Mouse (Mus musculus): ENCODE results near the gene Sap30bp. TPM values are rescaled to one million over a fixed set of nuclear protein-coding genes. Genes with fewer than 3 reads are reported as not detected.

Gene Sap30bp
- polyA plus RNA-seq, 1 experiment from 2014 or later, result 38.9 TPM

DNA sequence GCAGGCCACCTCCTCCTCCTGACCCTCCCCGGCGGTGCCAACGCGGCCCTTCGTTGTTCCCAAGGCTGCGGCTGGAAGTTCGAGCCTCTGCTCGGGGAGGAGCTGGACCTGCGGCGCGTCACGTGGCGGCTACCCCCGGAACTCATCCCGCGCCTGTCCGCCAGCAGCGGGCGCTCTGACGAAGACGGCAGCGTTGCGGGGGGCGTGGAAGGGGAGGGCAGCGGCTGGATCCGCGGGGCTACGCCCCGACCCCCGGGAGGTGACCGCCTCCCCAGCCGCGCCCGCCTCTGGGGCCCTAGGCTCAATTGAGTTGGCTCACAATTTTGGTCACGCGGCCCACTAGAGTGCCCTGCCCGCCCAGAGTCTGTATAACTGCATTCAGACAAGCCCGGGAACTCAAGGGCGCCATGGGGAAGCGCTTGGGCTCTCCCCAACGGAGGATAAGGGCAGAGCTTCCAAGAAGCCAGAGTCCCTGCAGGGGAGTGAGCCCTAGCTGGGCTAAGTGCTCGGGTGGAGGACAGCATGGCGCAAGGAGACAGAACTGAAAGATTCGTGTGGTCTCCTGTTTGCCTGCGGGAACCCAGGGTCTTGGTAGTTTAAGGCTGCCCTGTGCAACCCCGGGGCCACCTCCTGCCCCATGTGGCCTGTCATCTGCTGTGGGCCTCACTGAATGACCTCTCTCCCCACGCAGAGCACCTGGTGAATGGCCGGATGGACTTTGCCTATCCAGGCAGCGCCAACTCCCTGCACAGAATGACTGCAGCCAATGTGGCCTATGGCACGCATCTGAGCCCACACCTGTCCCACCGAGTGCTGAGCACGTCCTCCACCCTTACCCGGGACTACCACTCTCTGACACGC, 72.0 kb downstream of the Sap30bp start:
- peaks cover 21% of the 10 kb centered on the region for H3K4me1 ChIP-seq (ENCODE audit: insufficient read depth, low read length)
- peaks cover 25% of the 10 kb centered on the region for H3K36me3 ChIP-seq (ENCODE audit: insufficient read depth, low read length)
- H3K4me3 ChIP-seq (ENCODE audit: low read length), result peak overlapping the region; percentile 41
- no peaks in the 10 kb centered on the region for H3K27me3 ChIP-seq (ENCODE audit: insufficient read depth, low read length)
- 3% methylated on average over 54 of the region's 54 CpGs for WGBS
- peak overlapping the region; percentile 75 for H3K9ac ChIP-seq (replicated peaks; ENCODE audit: low read length)
- ATAC-seq (ENCODE audit: low FRiP score, low TSS enrichment), result peak; percentile 75
- H3K27ac ChIP-seq (ENCODE audit: low read length), result peak overlapping the region; percentile 70
- peak overlapping the region; percentile 72 for H3K4me2 ChIP-seq (replicated peaks; ENCODE audit: low read depth, low read length)
- H3K9me3 ChIP-seq (ENCODE audit: low read length), result no peaks in the 10 kb centered on the region

DNA sequence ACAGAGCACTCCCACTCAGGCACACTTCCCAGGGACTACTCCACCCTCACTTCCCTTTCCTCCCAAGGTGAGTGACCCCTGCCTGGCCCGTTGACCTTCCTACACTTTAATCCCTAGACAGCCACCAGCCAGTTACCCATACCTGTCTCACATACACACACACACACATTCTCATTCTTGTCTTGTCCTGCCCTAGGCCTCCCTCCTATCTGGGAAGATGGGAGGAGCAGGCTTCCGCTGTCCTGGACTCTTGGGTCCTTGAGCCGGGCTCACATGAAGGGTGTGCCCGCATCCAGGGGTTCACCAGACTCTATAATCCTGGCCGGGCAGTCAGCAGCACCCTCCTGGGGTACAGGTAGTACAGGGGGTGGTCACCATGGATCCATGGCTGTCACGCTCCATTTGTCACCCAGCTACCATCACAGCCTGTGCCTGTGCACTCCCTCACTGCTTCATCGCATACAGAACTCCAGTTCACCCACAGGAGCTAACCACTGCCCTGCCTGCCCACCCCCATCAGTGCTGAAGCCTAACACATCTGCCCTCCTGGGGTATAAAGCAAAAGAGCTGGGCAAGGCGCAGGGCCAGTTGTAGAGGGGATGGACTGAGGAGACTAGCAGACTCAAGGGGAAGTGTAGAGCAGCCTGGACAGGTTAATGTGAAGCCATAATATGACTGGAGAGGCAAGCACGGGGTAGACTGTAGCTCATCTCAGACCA, 72.8 kb downstream of the Sap30bp start:
- Histone ChIP-seq H3K4me1 (ENCODE audit: insufficient read depth, low read length) (peaks cover 21% of the 10 kb centered on the region), H3K27me3 (ENCODE audit: insufficient read depth, low read length) (no peaks in the 10 kb centered on the region), H3K36me3 (ENCODE audit: insufficient read depth, low read length) (peaks cover 29% of the 10 kb centered on the region), H3K4me3 (ENCODE audit: low read length) (no peak overlapping the region), H3K27ac (ENCODE audit: low read length) (no peak overlapping the region), H3K9me3 (ENCODE audit: low read length) (no peaks in the 10 kb centered on the region), H3K4me2 (replicated peaks; ENCODE audit: low read depth, low read length) (peak overlapping the region; percentile 72), H3K9ac (replicated peaks; ENCODE audit: low read length) (no peak overlapping the region; the same call in 1 of the 2 replicates)
- 48% methylated on average over 9 of the region's 9 CpGs for WGBS
- ATAC-seq (ENCODE audit: low FRiP score, low TSS enrichment), result peak; percentile 43

DNA sequence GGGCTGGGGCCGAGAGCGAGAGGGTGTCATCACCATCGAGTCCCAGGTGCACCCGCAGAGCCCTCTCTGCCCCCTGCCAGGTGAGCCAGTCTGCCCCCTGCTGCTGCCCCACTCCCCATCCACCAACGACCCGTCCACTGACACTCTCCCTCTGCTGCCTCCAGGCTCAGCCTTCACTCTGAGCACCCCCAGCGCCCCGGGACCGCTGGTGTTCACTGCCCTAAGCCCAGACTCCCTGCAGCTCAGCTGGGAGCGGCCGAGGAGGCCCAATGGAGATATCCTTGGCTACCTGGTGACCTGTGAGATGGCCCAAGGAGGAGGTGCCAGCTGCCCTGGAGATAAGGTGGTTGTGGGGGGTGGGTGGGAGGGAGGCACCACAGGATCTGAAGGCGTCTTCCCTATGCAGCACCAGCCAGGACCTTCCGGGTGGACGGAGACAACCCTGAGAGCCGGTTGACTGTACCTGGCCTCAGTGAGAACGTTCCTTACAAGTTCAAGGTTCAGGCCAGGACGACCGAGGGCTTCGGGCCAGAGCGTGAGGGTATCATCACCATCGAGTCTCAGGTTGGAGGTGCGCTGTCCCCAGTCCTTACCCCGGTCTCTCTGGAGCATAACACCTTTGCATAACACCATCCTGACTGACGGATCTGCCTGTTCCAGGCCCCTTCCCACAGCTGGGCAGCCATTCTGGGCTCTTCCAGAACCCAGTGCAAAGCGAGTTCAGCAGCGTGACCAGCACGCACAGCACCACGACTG, 74.2 kb downstream of the Sap30bp start:
- no peak overlapping the region; the same call in 1 of the 2 replicates for H3K9ac ChIP-seq (replicated peaks; ENCODE audit: low read length)
- no peak for ATAC-seq (ENCODE audit: low FRiP score, low TSS enrichment)
- H3K27me3 ChIP-seq (ENCODE audit: insufficient read depth, low read length), result no peaks in the 10 kb centered on the region
- no peak overlapping the region for H3K4me2 ChIP-seq (replicated peaks; ENCODE audit: low read depth, low read length)
- H3K27ac ChIP-seq (ENCODE audit: low read length), result no peak overlapping the region
- H3K36me3 ChIP-seq (ENCODE audit: insufficient read depth, low read length), result peaks cover 29% of the 10 kb centered on the region
- WGBS, result 87% methylated on average over 28 of the region's 28 CpGs
- H3K4me3 ChIP-seq (ENCODE audit: low read length), result no peak overlapping the region
- no peaks in the 10 kb centered on the region for H3K9me3 ChIP-seq (ENCODE audit: low read length)
- H3K4me1 ChIP-seq (ENCODE audit: insufficient read depth, low read length), result peaks cover 29% of the 10 kb centered on the region

DNA sequence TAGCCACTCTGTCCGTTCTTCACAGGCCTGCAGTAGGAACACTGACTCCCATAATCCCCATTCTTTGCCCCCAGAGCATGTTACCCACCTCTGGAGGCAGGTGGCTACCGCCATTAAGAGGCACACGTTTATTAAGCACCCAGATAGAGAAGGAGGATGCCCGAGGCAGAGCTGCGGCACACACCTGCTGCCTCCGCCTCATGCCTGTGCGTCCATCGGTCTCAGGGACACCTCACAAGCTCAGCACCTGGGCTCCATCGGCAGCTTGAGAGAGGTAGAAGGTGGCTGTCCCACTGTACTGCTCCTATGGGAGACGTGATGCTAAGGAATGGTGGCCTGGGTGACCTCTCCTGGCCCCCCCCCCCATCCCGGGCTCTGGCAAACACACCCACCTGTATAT, 75.3 kb downstream of the Sap30bp start:
- no peak overlapping the region for H3K4me2 ChIP-seq (replicated peaks; ENCODE audit: low read depth, low read length)
- peaks cover 36% of the 10 kb centered on the region for H3K4me1 ChIP-seq (ENCODE audit: insufficient read depth, low read length)
- 90% methylated on average over 11 of the region's 11 CpGs for WGBS
- peaks cover 29% of the 10 kb centered on the region for H3K36me3 ChIP-seq (ENCODE audit: insufficient read depth, low read length)
- no peak for ATAC-seq (ENCODE audit: low FRiP score, low TSS enrichment)
- no peaks in the 10 kb centered on the region for H3K27me3 ChIP-seq (ENCODE audit: insufficient read depth, low read length)
- no peak overlapping the region for H3K9ac ChIP-seq (replicated peaks; ENCODE audit: low read length)
- no peak overlapping the region for H3K4me3 ChIP-seq (ENCODE audit: low read length)
- H3K27ac ChIP-seq (ENCODE audit: low read length), result no peak overlapping the region
- H3K9me3 ChIP-seq (ENCODE audit: low read length), result no peaks in the 10 kb centered on the region

DNA sequence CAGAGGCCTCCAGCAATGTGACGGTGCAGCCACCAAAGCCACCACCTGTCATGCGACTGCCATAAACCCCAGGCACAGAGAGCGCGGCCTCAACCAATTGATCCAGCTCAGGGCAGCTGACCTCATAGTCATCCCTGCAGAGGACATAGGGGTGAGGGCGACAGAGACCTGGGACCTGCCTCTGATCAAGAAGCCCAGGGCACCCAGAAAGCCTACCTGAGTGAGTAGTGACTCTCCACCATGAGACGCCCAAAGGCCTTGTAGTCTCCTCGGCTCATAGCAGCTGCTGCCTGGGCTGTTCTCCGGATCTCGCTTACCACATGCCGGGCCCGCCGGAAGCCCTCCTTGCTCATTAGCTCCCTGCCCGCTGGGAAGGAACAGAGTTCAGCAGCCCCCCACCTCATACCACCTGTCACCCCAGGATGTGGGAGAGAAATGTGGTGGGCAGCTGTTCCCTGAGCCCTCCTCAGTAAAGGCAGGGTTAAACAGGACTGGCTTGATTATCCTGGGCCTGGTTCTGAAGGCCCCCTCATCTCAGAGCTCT, 75.8 kb downstream of the Sap30bp start:
- no peak for ATAC-seq (ENCODE audit: low FRiP score, low TSS enrichment)
- 88% methylated on average over 13 of the region's 13 CpGs for WGBS
- H3K36me3 ChIP-seq (ENCODE audit: insufficient read depth, low read length), result peaks cover 29% of the 10 kb centered on the region
- peaks cover 36% of the 10 kb centered on the region for H3K4me1 ChIP-seq (ENCODE audit: insufficient read depth, low read length)
- H3K4me3 ChIP-seq (ENCODE audit: low read length), result no peak overlapping the region
- no peak overlapping the region for H3K9ac ChIP-seq (replicated peaks; ENCODE audit: low read length)
- H3K27ac ChIP-seq (ENCODE audit: low read length), result no peak overlapping the region
- H3K27me3 ChIP-seq (ENCODE audit: insufficient read depth, low read length), result no peaks in the 10 kb centered on the region
- no peak overlapping the region for H3K4me2 ChIP-seq (replicated peaks; ENCODE audit: low read depth, low read length)
- no peaks in the 10 kb centered on the region for H3K9me3 ChIP-seq (ENCODE audit: low read length)

DNA sequence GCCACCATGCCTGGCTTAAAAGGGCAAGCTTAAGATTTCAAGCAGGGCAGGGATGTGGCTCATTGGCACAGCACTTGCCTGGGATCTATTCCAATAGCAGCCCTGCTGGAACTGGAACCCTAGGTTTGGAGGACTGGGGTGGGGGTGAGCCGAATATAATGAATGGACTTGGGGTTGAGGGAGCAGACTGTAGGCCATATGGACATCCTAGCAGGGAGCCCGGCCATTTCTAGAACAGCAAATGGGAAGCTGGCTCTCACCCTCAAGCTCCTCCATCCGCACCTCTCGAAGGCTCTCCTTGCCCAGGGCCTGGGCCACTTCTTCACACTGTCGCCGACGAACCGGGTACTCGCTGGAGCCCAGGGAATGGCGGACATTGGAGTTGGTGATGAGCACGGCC, 76.6 kb downstream of the Sap30bp start:
- Histone ChIP-seq H3K4me3 (ENCODE audit: low read length) (no peak overlapping the region), H3K27me3 (ENCODE audit: insufficient read depth, low read length) (no peaks in the 10 kb centered on the region), H3K27ac (ENCODE audit: low read length) (no peak overlapping the region), H3K9ac (replicated peaks; ENCODE audit: low read length) (no peak overlapping the region), H3K36me3 (ENCODE audit: insufficient read depth, low read length) (peaks cover 29% of the 10 kb centered on the region), H3K4me2 (replicated peaks; ENCODE audit: low read depth, low read length) (no peak overlapping the region), H3K9me3 (ENCODE audit: low read length) (no peaks in the 10 kb centered on the region), H3K4me1 (ENCODE audit: insufficient read depth, low read length) (peaks cover 31% of the 10 kb centered on the region)
- ATAC-seq (ENCODE audit: low FRiP score, low TSS enrichment), result no peak
- WGBS, result 92% methylated on average over 11 of the region's 11 CpGs

DNA sequence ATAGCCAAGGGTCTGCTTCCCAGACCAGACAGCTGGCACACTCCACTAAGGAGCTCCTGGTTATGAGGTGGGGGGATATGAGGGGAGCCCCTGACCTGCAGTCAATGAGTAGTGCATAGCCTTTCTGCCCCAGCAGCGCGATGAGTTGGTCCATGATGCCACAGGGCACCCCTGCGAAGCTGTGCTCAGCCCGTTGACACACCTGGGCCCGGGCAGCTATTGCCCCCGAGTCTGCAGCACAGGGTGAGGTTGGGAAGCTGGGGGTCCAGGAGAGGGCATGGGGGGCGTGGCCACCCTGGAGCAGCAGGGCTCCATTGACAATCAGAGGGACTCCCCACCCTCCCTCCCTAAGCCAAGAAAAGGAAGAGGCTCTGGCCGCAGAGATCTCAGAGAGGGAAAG, 77.1 kb downstream of the Sap30bp start:
- Histone ChIP-seq H3K9ac (replicated peaks; ENCODE audit: low read length) (no peak overlapping the region), H3K4me2 (replicated peaks; ENCODE audit: low read depth, low read length) (no peak overlapping the region), H3K27me3 (ENCODE audit: insufficient read depth, low read length) (no peaks in the 10 kb centered on the region), H3K4me1 (ENCODE audit: insufficient read depth, low read length) (peaks cover 28% of the 10 kb centered on the region), H3K9me3 (ENCODE audit: low read length) (no peaks in the 10 kb centered on the region), H3K36me3 (ENCODE audit: insufficient read depth, low read length) (peaks cover 29% of the 10 kb centered on the region), H3K27ac (ENCODE audit: low read length) (no peak overlapping the region), H3K4me3 (ENCODE audit: low read length) (no peak overlapping the region)
- ATAC-seq (ENCODE audit: low FRiP score, low TSS enrichment), result no peak
- 93% methylated on average over 8 of the region's 8 CpGs for WGBS

DNA sequence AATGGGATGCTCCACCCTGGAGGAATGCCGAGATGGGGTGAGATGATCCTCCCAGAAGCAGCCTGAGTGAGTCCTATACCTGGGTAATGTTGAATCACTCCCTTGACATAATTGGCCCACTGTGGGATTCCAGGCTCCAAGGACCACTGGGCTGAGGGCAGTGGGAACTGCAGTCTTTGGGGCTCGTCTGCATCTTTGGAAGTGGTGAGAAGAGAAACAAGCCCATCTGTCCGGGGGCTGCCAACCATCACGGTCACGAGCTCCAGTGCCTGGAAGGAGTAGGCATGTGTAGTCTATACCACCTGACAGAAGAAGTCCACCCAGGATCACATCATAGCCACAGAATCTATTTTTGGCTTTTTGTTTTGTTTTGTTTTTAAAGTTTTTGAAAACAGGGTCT, 77.9 kb downstream of the Sap30bp start:
- WGBS, result 88% methylated on average over 5 of the region's 5 CpGs
- Histone ChIP-seq H3K27me3 (ENCODE audit: insufficient read depth, low read length) (no peaks in the 10 kb centered on the region), H3K9me3 (ENCODE audit: low read length) (no peaks in the 10 kb centered on the region), H3K9ac (replicated peaks; ENCODE audit: low read length) (peak overlapping the region; percentile 89), H3K36me3 (ENCODE audit: insufficient read depth, low read length) (peaks cover 29% of the 10 kb centered on the region), H3K4me1 (ENCODE audit: insufficient read depth, low read length) (peaks cover 20% of the 10 kb centered on the region), H3K27ac (ENCODE audit: low read length) (no peak overlapping the region; the same call in 1 of the 2 replicates), H3K4me2 (replicated peaks; ENCODE audit: low read depth, low read length) (no peak overlapping the region), H3K4me3 (ENCODE audit: low read length) (no peak overlapping the region)
- no peak for ATAC-seq (ENCODE audit: low FRiP score, low TSS enrichment)

DNA sequence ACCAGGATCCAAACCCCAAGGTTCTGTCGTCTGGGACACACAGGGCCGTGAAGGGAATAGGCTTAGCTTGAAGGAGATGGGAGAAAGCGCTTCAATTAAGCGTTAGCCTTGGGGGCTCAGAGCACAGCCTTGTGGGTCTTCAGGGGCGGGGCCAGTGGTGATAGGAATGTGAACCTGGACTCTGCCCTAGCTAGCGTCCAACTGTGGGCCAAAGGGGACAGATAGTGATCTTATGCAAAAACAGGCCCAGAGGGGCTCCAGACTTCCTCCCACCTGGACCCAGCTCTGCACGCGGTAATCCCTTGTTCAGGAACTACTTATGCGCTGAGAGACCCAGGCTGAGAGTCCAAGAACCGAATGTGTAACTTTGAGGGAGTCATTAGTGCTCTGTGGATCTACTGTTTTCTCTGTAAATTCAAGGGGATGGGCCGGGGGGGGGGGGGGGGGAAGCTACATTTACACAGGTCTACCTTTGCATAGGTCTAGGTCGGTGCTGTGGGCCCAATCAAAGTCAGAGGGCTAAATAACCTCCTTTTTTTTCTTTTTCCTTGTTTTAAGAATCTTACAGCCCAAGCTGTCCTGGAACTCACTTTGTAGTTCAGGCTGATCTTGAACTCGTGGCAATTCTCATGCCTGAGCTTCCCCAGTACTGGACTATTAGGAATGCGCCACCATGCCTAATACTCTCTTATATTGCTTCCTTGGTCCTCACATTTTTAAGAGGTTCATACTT, 78.6 kb downstream of the Sap30bp start:
- Histone ChIP-seq H3K4me3 (ENCODE audit: low read length) (peak overlapping the region; percentile 75), H3K27ac (ENCODE audit: low read length) (peak overlapping the region; percentile 94), H3K9me3 (ENCODE audit: low read length) (no peaks in the 10 kb centered on the region), H3K9ac (replicated peaks; ENCODE audit: low read length) (peak overlapping the region; percentile 89), H3K27me3 (ENCODE audit: insufficient read depth, low read length) (no peaks in the 10 kb centered on the region), H3K4me1 (ENCODE audit: insufficient read depth, low read length) (peaks cover 15% of the 10 kb centered on the region), H3K4me2 (replicated peaks; ENCODE audit: low read depth, low read length) (peak overlapping the region; percentile 65), H3K36me3 (ENCODE audit: insufficient read depth, low read length) (peaks cover 29% of the 10 kb centered on the region)
- 24% methylated on average over 14 of the region's 14 CpGs for WGBS
- peak; percentile 6; the same call in 1 of the 2 replicates for ATAC-seq (ENCODE audit: low FRiP score, low TSS enrichment)
